Mouse (Mus musculus) liver, embryonic 13.5 days (tissue): ENCODE measurements around the gene D8Ertd738e. TPM values are rescaled to one million over a fixed set of nuclear protein-coding genes. Genes with fewer than 3 reads are reported as not detected.
"Not testable (repeated sequence)": the region's sequence is repeated elsewhere in the genome, so short reads cannot be mapped to it uniquely, and the experiment has no call there.

Experiments used
- ATAC-seq: fragments of 200-750 bp; cut with Nextera tagmentation; 2 replicates; pipeline ENCODE4 v1.8.0; 2017; ENCODE audit warnings: low read depth, mild to moderate bottlenecking, moderate number of reproducible peaks, moderate library complexity
- DNase-seq: peaks from one replicate; pipeline ENCODE4 v3.0.0; 2022
- H3K27ac ChIP-seq: fragments of 300-500 bp; sonication (generic); 2 replicates; pipeline ENCODE4 v1.5.1; 2015; ENCODE audit warnings: moderate library complexity, mild to moderate bottlenecking, inconsistent platforms
- H3K27me3 ChIP-seq: fragments of 300-500 bp; sonication (generic); 2 replicates; pipeline ENCODE4 v1.6.1; 2015; ENCODE audit warnings: mild to moderate bottlenecking, inconsistent platforms
- H3K36me3 ChIP-seq: fragments of 300-500 bp; sonication (generic); 2 replicates; pipeline ENCODE4 v1.6.1; 2015; ENCODE audit warnings: mild to moderate bottlenecking, inconsistent platforms
- H3K4me1 ChIP-seq: fragments of 300-500 bp; sonication (generic); replicated peaks from 2 replicates; pipeline ENCODE4 v1.6.1; 2015; ENCODE audit warnings: inconsistent platforms
- H3K4me2 ChIP-seq: fragments of 300-500 bp; sonication (generic); 2 replicates; pipeline ENCODE4 v1.6.1; 2015; ENCODE audit warnings: inconsistent platforms, mild to moderate bottlenecking, moderate library complexity
- H3K4me3 ChIP-seq: fragments of 300-500 bp; sonication (generic); replicated peaks from 2 replicates; pipeline ENCODE4 v1.5.1; 2015; ENCODE audit warnings: mild to moderate bottlenecking, inconsistent platforms
- H3K9ac ChIP-seq: fragments of 300-500 bp; sonication (generic); 2 replicates; pipeline ENCODE4 v1.6.1; 2015; ENCODE audit warnings: mild to moderate bottlenecking, inconsistent platforms
- H3K9me3 ChIP-seq: fragments of 300-500 bp; sonication (generic); replicated peaks from 2 replicates; pipeline ENCODE4 v1.6.1; 2016; ENCODE audit warnings: inconsistent platforms
- WGBS: fragments of 180-500 bp; shearing (Covaris S2); methylation state at CpG from one replicate; pipeline ENCODE4 v1.1.7; 2015; ENCODE audit not compliant: insufficient replicate concordance; 5-methylcytosine and 5-hydroxymethylcytosine counted together
- polyA plus RNA-seq: library from polyadenylated mRNA; unstranded; fragments of >200 nt; fragmentation: Nextera tagmentation; extraction: Ambion mirVana; gene quantifications from 2 replicates; pipeline ENCODE4 v1.2.1, GENCODE M21; 2015

D8Ertd738e gene
- polyA plus RNA-seq: 229 and 245 TPM in 2 replicates

DNA sequence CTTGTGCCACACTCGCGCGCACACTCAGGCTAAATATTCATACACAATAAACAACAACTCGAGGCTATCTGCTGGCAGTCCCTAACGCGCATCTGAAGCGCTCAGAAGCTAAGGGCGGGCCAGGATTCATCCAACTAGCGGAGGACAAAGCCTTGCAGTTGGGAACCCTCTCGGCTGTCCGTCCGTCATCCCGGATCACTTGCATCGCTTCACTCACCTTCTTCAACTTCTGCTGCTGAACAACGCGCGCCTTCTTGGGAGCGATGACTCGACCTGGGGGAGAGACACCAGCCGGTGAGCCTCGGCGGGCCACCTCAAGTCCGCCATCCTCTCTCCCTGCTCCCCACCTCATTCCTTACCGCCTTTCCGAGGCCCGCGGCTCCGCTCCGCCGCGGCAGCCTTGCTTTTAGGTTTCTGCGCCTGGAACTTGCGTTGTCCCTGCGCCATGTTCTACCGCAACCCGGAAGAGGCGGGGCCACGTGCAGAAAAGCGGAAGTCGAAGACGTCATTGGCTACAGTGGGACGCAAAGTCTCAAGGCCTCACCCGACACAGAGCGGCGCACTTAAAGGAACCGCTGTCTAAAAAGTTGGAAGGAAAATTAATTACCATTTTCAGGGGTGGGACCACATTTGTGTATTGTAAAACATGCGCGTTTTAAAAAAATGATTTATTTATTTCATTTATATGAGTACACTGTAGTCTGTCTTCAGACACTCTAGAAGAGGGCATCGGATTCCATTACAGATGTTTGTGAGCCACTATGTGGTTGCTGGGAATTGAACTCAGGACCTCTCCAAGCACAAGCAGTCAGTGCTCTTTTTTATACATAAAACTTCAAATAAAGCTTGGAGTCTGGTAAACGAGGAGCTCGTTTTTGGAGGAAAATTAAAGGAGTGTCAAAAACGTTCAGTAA lies at the start of gene D8Ertd738e:
Gene D8Ertd738e (minus strand): TSS at position 463 of the 914 bp plus-strand sequence.
- H3K27me3 ChIP-seq: no peaks in the 10 kb centered on the region
- peak within 1 kb of the TSS; percentile 91 for H3K9ac ChIP-seq
- DNase-seq (peak; percentile 81), ATAC-seq (peak; percentile 94)
- peak within 1 kb of the TSS; percentile 80 for H3K4me2 ChIP-seq
- no peaks in the 10 kb centered on the region for H3K9me3 ChIP-seq
- peak within 1 kb of the TSS; percentile 93 for H3K4me3 ChIP-seq
- peaks cover 23% of the 10 kb centered on the region for H3K4me1 ChIP-seq
- peaks cover 75% of the 10 kb centered on the region for H3K36me3 ChIP-seq
- 3% methylated on average over 52 of the region's 52 CpGs for WGBS
- peak within 1 kb of the TSS; percentile 86 for H3K27ac ChIP-seq

DNA sequence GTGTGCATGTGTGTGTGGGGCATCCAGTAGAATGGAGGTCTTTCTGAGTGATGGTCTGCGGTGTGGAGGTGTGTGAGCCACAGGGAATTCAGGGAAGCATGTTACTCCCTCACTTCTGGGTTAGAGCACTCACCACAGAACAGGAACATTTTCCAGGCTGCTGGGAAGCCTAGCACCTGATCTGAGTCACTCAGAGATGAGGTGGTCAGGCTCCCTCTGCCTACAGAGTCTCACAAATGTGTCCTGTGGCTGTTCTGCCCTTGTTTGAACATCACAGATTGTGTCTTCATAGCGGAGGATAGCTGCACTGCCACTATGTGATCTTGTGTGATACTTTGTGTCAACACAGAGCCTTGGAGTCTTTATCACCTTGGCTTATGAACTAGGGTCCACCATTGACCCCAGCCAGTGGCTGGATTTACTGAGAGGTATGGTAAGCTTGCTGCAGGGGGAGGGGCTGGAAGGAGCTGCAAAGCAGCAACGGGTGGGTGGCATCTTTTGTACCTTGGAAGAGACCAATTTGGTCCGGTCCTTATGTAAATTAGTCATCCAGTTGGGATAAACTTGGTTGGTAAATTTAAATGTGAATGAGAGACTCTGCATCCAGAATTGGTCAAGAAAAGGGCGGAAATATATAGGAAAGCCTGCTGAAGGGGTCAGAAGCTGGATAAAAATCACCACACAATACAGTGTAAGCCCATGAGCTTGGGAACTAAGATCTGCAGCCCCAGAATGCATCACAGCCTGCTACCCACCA lies 47.7 kb upstream of the D8Ertd738e start:
- ATAC-seq (no peak), DNase-seq (no peak)
- no peak overlapping the region for H3K27ac ChIP-seq
- WGBS: 60% methylated on average over 5 of the region's 5 CpGs
- H3K9ac ChIP-seq: no peak overlapping the region
- no peak overlapping the region for H3K4me3 ChIP-seq
- no peaks in the 10 kb centered on the region for H3K36me3 ChIP-seq
- no peaks in the 10 kb centered on the region for H3K4me1 ChIP-seq
- H3K27me3 ChIP-seq: peaks cover 20% of the 10 kb centered on the region; the same call in 1 of the 2 replicates
- H3K4me2 ChIP-seq: no peak overlapping the region
- no peaks in the 10 kb centered on the region for H3K9me3 ChIP-seq

DNA sequence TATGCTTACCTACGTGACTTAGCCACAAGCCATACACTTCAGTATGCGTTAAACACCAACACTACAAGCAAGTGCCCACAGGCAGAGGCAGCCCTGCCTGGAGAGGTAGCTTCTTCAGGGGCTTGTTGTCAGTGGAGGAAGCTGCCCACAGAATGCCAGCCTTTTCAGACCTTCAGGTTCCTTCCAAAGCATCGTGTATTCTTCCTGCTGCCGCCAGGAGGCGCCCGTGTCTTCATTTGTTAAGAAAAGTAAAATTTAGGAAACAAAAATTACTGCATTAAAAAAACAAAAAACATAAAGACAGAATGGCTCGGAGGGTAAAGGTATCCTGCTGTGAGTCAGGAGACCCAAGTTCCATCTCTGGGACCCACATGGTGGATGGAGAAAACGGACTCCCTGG lies 42.2 kb upstream of the D8Ertd738e start:
- DNase-seq (no peak), ATAC-seq (no peak)
- Histone ChIP-seq H3K36me3 (no peaks in the 10 kb centered on the region), H3K9me3 (no peaks in the 10 kb centered on the region), H3K27me3 (peaks cover 18% of the 10 kb centered on the region; the same call in 1 of the 2 replicates), H3K4me1 (no peaks in the 10 kb centered on the region), H3K4me2 (no peak overlapping the region), H3K4me3 (no peak overlapping the region), H3K27ac (no peak overlapping the region), H3K9ac (no peak overlapping the region)
- WGBS: 21% methylated on average over 8 of the region's 8 CpGs

DNA sequence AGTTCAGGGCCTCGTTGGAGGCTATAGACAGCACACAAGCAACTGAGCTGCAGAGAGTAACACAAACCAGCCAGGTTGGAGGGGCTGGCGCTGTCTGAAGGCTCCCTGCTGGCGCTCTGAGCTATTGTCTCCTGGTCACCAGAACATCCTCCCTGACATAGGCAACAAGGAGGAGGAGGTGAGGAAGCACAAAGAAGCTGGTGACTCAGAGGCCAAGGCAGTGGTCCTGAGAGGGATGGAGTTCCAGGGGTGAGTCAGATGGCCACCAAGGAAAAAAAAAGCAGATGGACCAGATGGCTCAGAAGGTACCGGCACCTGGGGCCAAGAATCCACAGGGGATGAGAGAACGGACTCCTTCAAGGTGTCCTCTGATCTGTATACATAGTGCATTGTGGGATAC lies 41.6 kb upstream of the D8Ertd738e start:
- Histone ChIP-seq H3K9ac (no peak overlapping the region), H3K36me3 (no peaks in the 10 kb centered on the region), H3K4me3 (no peak overlapping the region), H3K4me2 (no peak overlapping the region), H3K4me1 (no peaks in the 10 kb centered on the region), H3K27ac (no peak overlapping the region), H3K9me3 (no peaks in the 10 kb centered on the region), H3K27me3 (peaks cover 12% of the 10 kb centered on the region; the same call in 1 of the 2 replicates)
- WGBS: 51% methylated on average over 5 of the region's 5 CpGs
- ATAC-seq (no peak), DNase-seq (no peak)

DNA sequence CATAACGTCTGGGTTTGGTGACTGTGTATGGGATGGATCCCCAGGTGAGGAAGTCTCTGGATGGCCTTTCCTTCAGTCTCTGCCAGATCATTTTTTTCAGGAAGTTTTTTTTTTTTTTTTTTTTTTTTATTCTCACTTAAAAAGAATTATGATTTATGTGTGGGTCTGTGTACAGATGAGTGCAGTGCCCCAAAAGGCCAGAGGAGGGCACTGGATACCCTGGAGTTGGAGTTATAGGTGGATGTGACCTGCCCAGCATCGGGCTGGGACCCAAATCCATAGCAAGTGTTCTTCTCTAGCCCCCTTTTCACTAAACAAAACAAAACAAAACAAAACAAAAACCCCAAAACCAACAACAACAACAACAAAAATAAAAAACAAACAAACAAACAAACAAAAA lies 39.4 kb upstream of the D8Ertd738e start:
- Histone ChIP-seq H3K4me1 (no peaks in the 10 kb centered on the region), H3K9me3 (no peaks in the 10 kb centered on the region), H3K27ac (no peak overlapping the region), H3K9ac (no peak overlapping the region), H3K4me3 (no peak overlapping the region), H3K27me3 (0 out of 2 replicates have a peak, but pooled peaks cover 1% of the 10 kb centered on the region), H3K36me3 (no peaks in the 10 kb centered on the region), H3K4me2 (no peak overlapping the region)
- 46% methylated on average over 2 of the region's 2 CpGs for WGBS
- ATAC-seq (no peak), DNase-seq (no peak)

DNA sequence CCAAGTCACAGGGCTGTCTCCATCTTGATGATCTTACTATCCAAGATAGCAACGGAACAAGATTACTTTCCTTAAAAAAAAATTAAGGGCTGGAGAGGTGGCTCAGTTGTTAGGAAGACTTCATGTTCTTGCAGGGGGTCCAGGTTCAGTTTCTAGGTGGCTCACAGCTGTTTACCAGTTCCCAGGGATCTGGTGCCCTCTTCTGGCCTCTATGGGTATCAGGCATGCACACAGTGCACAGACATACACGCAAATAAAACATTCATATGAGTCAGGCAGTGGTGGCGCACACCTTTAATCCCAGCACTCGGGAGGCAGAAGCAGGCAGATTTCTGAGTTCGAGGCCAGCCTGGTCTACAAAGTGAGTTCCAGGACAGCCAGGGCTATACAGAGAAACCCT lies 36.1 kb upstream of the D8Ertd738e start:
- H3K27ac ChIP-seq, H3K36me3 ChIP-seq, H3K27me3 ChIP-seq, H3K4me2 ChIP-seq, H3K4me3 ChIP-seq, DNase-seq, H3K9me3 ChIP-seq, H3K9ac ChIP-seq, H3K4me1 ChIP-seq, ATAC-seq: not testable (repeated sequence)
- 28% methylated on average over 5 of the region's 5 CpGs for WGBS

DNA sequence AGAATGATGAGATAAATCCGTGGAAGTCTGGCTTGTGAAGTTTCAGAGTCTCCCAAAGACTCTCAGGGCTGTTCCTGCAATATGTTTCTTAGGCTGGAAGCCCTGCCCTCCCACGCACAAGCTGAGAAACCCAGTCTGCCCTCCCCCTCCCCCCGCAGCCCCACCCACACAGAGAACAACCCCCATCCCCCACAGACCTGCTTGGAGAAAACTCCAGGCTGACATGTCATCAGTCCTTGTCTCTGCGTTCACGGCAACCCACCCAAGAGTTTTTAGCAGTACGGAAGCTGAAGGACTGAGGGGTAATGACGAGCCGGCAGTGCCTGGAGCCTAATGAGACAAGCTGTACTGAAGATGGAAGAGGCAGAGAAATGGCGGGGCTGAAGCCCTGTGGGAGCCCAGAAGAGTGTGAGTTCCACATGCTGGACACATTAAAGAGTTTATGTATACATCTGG lies 35.1 kb upstream of the D8Ertd738e start:
- no peak overlapping the region for H3K9ac ChIP-seq
- H3K36me3 ChIP-seq: no peaks in the 10 kb centered on the region
- no peak overlapping the region for H3K4me3 ChIP-seq
- 34% methylated on average over 9 of the region's 9 CpGs for WGBS
- ATAC-seq (no peak), DNase-seq (no peak)
- H3K27me3 ChIP-seq: no peaks in the 10 kb centered on the region
- H3K4me2 ChIP-seq: no peak overlapping the region
- H3K4me1 ChIP-seq: no peaks in the 10 kb centered on the region
- no peaks in the 10 kb centered on the region for H3K9me3 ChIP-seq
- H3K27ac ChIP-seq: no peak overlapping the region

DNA sequence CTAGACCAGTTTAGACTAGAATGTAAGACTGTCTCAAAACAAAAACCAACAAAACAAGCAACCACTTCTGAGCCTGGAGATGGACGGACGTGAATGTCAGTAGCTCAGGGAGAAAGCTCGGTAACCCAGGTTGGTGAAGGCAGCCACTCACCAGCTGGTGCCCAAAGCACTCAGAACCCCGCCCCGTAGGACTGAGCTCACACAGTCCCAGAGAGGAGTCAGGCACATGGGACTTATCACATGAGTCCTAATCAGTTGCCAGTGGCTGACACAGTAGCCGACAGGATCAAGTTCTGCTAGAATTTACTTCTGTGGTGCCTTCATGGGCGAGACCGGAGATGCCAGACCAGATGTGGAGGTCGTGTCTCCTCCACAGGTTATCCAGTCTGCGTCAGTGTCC lies 31.3 kb upstream of the D8Ertd738e start:
- no peaks in the 10 kb centered on the region for H3K36me3 ChIP-seq
- H3K9me3 ChIP-seq: no peaks in the 10 kb centered on the region
- no peak overlapping the region for H3K9ac ChIP-seq
- H3K4me3 ChIP-seq: no peak overlapping the region
- DNase-seq (no peak), ATAC-seq (no peak)
- H3K27me3 ChIP-seq: no peaks in the 10 kb centered on the region
- WGBS: 53% methylated on average over 10 of the region's 10 CpGs
- H3K27ac ChIP-seq: no peak overlapping the region
- peaks cover 11% of the 10 kb centered on the region for H3K4me1 ChIP-seq
- no peak overlapping the region for H3K4me2 ChIP-seq

DNA sequence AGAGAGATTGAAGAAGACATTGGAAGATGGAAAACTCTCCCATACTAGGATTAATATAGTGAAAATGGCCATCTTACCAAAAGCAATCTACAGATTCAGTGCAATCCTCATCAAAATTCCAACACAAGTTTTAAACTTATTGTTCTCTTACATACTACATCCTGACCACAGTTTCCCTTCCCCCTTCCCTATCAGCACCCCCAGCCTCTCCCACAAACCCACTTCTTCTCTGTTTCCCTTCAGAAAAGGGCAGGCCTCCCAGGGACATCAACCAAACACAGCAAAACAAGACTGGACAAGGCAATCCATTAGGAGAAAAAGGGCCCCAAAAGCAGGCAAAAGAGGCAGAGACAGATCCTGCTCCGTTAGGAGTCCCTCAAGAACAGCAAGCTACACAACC lies 26.9 kb upstream of the D8Ertd738e start:
- H3K4me1 ChIP-seq: peaks cover 11% of the 10 kb centered on the region
- no peak overlapping the region for H3K4me2 ChIP-seq
- H3K36me3 ChIP-seq: no peaks in the 10 kb centered on the region
- no peak overlapping the region for H3K9ac ChIP-seq
- ATAC-seq (no peak), DNase-seq (no peak)
- no peaks in the 10 kb centered on the region for H3K27me3 ChIP-seq
- no peaks in the 10 kb centered on the region for H3K9me3 ChIP-seq
- WGBS: 16% methylated on average over 1 of the region's 1 CpGs
- H3K27ac ChIP-seq: peak overlapping the region; percentile 16; the same call in 1 of the 2 replicates
- H3K4me3 ChIP-seq: no peak overlapping the region

DNA sequence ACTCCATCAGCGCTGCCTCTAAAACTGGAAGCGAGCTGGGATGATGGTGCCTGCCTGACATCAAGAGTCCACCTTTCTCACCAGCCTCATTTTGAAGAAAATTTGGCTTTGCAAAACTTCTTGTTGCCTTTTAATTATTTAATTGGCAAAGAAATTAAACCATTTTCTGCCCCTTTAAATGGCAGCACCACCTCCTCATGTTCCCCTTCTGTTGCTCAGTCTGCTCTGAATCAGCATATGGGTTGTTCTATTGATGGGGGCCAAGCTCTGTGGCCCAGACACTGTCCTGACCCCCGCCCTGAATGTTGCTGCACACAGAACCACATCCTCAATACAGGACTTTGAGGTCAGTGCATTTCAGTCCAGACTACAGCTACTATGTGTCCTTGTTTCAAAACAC lies 24.4 kb upstream of the D8Ertd738e start:
- no peaks in the 10 kb centered on the region for H3K36me3 ChIP-seq
- no peak overlapping the region for H3K9ac ChIP-seq
- no peak for ATAC-seq
- WGBS: 68% methylated on average over 3 of the region's 3 CpGs
- H3K4me1 ChIP-seq: peaks cover 24% of the 10 kb centered on the region
- DNase-seq: no peak
- no peak overlapping the region for H3K27ac ChIP-seq
- no peak overlapping the region for H3K4me2 ChIP-seq
- H3K4me3 ChIP-seq: no peak overlapping the region
- no peaks in the 10 kb centered on the region for H3K27me3 ChIP-seq
- H3K9me3 ChIP-seq: no peaks in the 10 kb centered on the region

DNA sequence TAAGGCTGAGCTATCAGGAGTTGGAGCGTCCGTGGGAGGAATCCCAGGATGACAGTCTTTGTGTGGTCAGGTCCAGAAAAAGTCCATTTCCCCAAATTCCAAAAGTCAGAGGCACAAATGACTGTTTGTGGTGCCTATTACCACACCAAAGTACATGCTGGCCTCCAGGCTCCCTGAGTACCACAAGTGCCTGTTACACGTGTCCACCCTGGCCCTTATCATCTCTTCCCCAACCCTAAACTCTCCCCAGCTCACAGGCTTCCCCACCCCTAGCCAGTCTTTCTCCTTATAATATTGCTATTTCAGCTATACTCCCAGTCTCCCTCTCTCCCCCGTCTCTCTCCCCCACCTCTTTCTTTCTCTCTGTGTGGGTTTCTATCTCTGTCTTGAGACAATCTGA lies 22.8 kb upstream of the D8Ertd738e start:
- Histone ChIP-seq H3K27me3 (no peaks in the 10 kb centered on the region), H3K27ac (no peak overlapping the region), H3K9ac (no peak overlapping the region), H3K4me3 (no peak overlapping the region), H3K4me2 (no peak overlapping the region), H3K4me1 (peaks cover 24% of the 10 kb centered on the region), H3K9me3 (no peaks in the 10 kb centered on the region), H3K36me3 (no peaks in the 10 kb centered on the region)
- ATAC-seq: no peak
- no peak for DNase-seq
- 55% methylated on average over 4 of the region's 4 CpGs for WGBS
